Mouse (Mus musculus) gastrocnemius, postnatal 4 days (tissue): ENCODE data around the gene Rec114. TPM values are rescaled to one million over a fixed set of nuclear protein-coding genes. Genes with fewer than 3 reads are reported as not detected.

Experiments used
- DNase-seq, 2 experiments: peaks; one replicate each; pipeline ENCODE4 v3.0.0; 2021 to 2022; ENCODE audit warnings: low spot score in 2 of 2, mixed read lengths in 2 of 2
- total RNA-seq, 2 experiments: library from RNA; stranded (reverse); gene quantifications; 2 replicates each; pipeline ENCODE4 v1.2.3; 2021

Gene Rec114
- total RNA-seq, 2 experiments from 2014 or later, result not detected

- no peak for DNase-seq
These were observed 78.3 kb downstream of the Rec114 start for GRCm38 (mm10) chr9:58665492-58665891.

DNA sequence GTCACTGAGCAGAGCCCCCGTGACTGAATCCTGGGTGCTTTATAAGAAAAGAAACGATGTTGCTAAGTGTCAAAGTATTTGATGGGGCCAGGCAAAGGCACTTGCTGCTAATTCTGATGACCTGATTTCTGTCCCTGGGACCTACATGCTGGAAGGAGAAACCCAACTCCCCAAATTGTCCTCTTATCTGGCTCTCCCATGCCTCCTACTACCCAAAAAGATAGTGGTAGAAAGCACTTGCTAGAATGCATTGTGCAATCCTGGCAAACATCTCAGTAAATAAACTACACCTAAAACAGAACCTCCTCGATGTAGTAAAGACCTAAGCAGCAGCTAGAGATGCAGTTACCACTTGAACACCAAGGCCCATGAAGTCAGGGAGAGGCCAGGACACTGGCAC, 81.0 kb downstream of the Rec114 start:
- no peak for DNase-seq

DNA sequence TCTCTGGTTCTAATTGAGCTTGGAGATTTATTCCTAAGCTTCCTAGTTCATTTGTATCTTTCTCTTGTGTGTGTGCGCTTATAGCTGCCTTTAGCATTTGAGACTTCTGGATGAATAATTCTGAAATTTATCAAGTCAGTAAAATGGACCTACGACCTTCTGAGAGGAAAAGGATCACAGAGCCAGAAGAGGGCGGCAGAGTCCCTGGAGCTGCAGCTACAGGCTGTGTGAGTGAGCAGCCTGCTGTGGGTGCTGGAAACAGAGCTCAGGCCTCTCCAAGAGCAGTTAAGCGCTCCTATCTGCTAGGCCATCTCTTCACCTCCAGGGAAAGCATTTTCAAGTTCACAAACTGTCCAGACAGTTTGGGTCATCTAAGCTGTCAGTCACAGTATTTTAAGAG, 81.8 kb downstream of the Rec114 start:
- DNase-seq, result no peak

- no peak for DNase-seq
These were observed 83.1 kb downstream of the Rec114 start for GRCm38 (mm10) chr9:58660673-58661072.

DNA sequence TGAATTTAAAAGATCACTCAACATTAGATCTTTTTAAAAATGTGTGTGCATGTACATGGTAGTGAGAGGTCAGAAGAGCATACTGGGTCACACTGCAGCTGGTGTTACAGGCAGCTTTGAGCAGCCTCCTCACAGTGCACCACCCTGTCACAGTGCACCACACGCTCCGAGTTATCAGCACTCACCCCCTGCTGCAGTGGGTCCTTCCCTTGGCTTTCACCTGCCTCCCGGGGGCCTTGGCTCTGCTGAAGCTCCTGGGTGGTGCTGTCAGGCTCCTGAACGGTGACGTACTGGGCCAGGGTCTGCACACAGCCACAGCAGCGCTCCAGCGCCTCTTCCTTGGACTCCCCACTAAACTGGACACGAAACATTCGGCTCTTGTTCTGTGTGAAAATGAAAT, 83.8 kb downstream of the Rec114 start:
- DNase-seq, result no peak

- DNase-seq, result no peak
These were observed 84.4 kb downstream of the Rec114 start for GRCm38 (mm10) chr9:58659331-58659730.

DNA sequence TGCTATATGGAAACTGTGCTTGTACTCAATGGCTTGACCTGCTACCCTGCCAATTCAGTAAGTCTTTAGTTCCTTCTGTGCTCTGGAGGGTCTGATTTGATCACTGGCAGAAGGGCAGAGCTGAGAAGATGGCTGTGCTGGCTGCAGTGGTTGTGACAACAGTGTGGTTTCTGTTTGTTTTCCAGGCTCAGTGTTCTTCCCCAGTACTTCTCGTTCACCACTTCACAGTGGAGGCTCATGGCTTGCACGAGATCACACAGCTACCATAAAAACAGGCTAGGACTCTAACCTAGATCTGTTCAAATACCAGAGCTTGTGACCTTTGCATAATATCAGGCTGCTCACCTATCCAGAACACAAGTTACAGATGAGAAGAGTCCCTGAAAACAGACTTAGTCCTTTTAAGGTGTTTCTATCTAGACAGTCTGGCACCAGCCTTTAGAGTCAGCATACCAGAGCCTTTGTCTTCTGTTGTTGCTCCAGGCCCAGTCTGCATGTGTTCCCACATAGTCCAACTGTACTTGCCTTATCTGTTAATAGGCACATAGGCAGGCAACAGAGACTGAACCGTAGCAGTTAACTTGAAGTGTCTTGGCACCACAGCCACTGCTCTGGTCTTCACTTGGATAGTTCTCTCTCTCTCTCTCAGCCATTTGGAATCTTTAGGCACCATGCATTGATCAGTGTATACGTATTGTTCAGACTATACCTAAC, 85.0 kb downstream of the Rec114 start:
- DNase-seq, result no peak

DNA sequence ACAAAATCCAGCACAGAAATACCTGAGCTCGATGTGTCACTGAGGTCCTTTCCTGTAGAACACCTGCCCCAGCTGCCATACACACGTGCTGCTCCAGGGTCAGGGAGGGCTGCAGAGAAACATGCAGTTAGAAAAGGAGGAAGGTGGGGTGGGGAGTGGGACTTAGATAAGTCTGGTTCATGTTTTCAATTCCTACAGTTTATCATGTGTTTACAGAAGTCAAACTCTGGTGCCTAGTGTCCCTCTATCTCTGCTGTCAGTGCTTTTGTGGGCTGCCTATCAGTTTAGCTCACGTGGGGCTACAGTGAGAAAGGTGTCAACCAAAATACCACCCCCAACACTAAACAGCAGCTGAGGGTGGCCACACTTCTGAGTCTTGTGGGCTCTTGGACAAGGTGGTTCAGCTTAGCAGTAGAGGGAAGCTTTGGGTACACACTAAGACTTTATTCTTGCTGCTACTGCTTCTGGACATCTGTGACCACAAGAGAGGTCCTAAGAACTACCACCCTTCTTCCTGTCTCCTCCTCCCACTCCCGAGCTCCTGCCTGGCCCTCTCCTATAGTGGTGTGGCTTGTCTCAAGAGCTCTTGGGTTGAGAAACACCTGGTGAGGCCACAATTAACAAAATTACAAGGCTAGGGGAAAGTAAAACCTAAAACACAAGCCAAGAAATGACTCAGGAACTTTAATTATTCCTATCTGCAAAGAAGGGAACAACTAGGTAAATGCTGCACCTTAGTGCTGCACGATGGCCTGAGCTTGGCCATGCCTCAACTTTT, 85.8 kb downstream of the Rec114 start:
- DNase-seq, result no peak

DNA sequence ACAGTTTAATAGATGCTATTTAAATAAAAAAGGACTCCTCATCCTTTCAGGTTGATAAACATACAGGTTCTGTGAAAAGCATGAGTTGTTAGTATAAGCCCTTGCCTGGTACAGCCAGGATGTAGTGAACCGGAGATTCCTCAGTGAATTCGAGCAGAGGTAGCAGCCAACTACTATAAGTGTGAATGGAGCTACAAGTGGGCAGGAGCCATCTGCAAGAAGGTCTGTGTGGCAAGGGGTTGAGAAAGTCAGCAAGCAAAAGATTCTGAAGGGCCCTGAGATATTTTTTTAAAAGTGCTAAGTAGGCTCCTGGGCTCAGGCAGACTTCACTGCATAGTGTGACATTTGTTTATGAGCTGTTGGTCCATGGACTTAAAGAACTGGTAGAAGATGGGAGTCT, 86.9 kb downstream of the Rec114 start:
- DNase-seq, result no peak

GRCm38 (mm10) chr9:58656396-58656795, 87.4 kb downstream of the Rec114 start:
- DNase-seq, result no peak

DNA sequence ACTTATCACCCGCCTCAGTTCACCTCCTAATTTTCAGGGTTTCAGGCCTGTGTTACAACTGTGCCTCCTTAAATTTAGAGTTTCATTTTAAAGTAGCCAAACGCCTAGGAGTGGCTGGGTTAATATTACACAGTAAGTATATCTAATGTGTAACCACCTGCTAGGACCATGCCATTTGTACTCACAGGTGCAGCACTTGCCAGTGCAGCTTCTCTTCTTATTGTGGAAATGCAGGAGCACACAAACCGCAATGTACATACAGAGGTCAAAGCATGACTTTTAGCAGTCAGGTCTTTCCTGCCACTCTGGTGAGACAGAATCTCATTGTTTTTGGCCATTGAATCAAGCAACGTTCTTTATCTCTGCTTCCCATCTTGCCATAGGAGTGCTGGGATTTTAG, 89.3 kb downstream of the Rec114 start:
- no peak for DNase-seq

- DNase-seq, result no peak
These were observed 91.8 kb downstream of the Rec114 start for GRCm38 (mm10) chr9:58651993-58652392.

- no peak for DNase-seq
These were observed 94.5 kb downstream of the Rec114 start for GRCm38 (mm10) chr9:58649265-58649626.

DNA sequence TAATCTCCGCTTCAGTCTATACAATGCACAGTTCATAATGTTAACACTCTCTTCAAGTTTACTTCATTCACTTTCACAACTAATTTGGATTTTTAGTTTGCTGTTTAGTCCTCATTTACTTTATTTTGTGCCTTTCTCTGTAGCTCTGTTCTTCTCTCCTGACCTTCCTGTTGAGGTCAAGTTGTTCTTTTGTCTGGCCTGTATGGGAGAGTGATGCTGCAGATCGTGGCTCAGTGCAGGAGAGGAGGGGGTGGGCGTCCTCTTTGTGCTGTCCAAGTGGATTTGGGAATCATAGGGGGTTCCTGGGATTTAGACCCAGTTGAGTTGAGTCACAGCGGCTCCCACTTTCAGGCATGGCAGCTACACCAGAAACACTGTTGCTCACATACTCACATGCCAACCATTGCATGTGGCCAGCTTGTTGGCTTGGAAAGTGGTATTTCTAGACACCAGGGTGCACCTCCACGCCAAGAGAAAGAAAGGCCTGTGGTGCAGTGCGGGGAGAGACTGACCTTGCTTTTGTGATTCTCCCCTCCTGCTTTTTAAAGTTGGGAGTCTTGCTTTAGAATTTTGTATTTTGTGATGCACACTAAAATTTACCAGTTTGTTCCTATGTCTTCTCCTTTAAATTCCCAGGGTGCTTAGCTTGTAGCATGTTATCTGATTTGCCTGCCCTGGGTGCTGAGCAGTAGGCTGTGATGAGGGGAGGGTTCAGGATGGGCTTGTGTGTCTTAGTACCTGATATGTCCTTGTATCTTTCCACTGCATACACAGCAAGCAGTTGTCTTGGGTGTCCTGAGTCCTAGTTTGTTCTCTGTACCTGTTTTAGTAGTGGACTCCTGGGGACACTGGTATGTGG, 95.1 kb downstream of the Rec114 start:
- DNase-seq, result no peak

GRCm38 (mm10) chr9:58630441-58630840, 113.3 kb downstream of the Rec114 start:
- no peak for DNase-seq

DNA sequence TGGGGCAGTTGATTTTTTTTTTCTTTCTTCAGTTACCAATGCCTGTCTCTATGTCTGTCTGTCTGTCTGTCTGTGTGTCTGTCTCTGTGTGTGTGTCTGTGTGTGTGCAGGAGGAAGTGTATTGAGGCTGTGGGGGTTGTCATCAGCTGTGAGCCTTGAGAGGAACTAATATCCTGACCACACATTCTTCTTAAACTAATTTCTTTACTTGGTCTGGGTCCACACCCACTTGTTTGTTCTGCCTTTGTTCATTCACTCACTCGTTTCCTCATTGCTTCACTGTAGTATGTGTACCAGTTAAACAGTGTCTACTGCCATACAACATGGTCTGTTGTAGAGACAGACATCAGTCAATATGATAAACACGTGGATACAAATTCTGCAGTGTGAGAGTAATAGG, 116.6 kb downstream of the Rec114 start:
- no peak for DNase-seq

GRCm38 (mm10) chr9:58623009-58623408, 120.8 kb downstream of the Rec114 start:
- no peak for DNase-seq

- DNase-seq, result no peak
These were observed 128.5 kb downstream of the Rec114 start for GRCm38 (mm10) chr9:58615064-58615938.

GRCm38 (mm10) chr9:58613790-58614189, 130.0 kb downstream of the Rec114 start:
- no peak for DNase-seq
